ENCODE assay signal across 8 mouse cellular contexts in the genomic region with DNA sequence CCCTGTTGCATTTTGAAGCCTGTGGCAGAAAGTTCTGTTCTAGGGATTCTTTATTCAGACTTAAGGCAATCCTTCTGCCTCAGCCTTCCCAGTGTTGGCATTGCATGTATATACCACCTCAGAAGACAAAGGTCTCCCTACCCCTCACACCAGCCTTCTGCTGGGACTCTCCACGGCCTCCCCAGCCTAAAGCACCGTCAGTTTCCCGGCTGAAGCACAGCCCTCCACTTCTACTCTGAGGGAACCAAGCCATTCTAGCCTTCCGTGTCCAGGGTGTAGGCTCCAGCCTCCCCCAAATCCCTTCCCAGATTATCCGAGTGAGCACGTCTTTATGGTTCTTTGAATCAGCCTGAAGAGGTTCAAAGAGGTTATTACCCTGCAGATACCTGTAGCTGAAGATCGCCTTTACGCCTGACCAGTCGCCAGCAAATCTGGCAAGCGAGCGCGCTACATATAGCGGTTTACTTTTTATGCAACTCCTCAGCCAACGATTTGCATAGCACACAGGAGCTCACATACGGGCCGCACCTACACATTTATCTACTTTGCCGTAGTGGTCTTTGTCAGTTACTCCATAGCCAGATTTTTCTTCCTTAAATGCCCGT. TPM values are rescaled to one million over a fixed set of nuclear protein-coding genes. Genes with fewer than 3 reads are reported as not detected.
DNase-seq lines count a peak whose midpoint lies in the region; ATAC-seq lines count a peak whose summit lies in the region.

No protein-coding gene starts in this region.

- peak overlapping the region; percentile 30 for H3K4me2 ChIP-seq in midbrain, embryonic 11.5 days

- 0 out of 2 replicates have a peak overlapping the region, but pooled peaks have one; percentile 17 for H3K9ac ChIP-seq in midbrain, embryonic 11.5 days (ENCODE audit: low read length)

- no peaks in the 10 kb centered on the region for H3K27me3 ChIP-seq in hindbrain, embryonic 10.5 days (ENCODE audit: insufficient read depth, poor library complexity, severe bottlenecking)
- H3K27me3 ChIP-seq in midbrain, embryonic 11.5 days (ENCODE audit: control insufficient read depth, insufficient read depth, low read length), result no peaks in the 10 kb centered on the region

- H3K27ac ChIP-seq in hindbrain, embryonic 10.5 days, result no peak overlapping the region
- no peak overlapping the region for H3K27ac ChIP-seq in midbrain, embryonic 11.5 days (ENCODE audit: low read depth, low read length)

- no peaks in the 10 kb centered on the region for H3K36me3 ChIP-seq in hindbrain, embryonic 10.5 days
- H3K36me3 ChIP-seq in midbrain, embryonic 11.5 days (ENCODE audit: control insufficient read depth, insufficient read depth, low read length), result no peaks in the 10 kb centered on the region

- H3K4me3 ChIP-seq in hindbrain, embryonic 10.5 days, result peak overlapping the region; percentile 52
- peak overlapping the region; percentile 23 for H3K4me3 ChIP-seq in midbrain, embryonic 11.5 days (ENCODE audit: low read depth, low read length)

- H3K9me3 ChIP-seq in hindbrain, embryonic 10.5 days, result no peaks in the 10 kb centered on the region
- no peaks in the 10 kb centered on the region for H3K9me3 ChIP-seq in midbrain, embryonic 11.5 days (ENCODE audit: control insufficient read depth, low read length)

- ATAC-seq in midbrain, embryonic 11.5 days (ENCODE audit: low FRiP score), result no peak
- ATAC-seq in CD4-positive, CD25-positive, alpha-beta regulatory T cell, adult 4 months, result no peak

- H3K4me1 ChIP-seq in hindbrain, embryonic 10.5 days (replicated peaks), result 0 out of 2 replicates have a peak, but pooled peaks cover 4% of the 10 kb centered on the region
- no peaks in the 10 kb centered on the region for H3K4me1 ChIP-seq in midbrain, embryonic 11.5 days (ENCODE audit: control insufficient read depth, insufficient read depth, low read length)

- DNase-seq in layer of hippocampus, postnatal 10 days (ENCODE audit: low spot score in 2 of 2), result peak; percentile 6 to 18
- no peak for DNase-seq in layer of hippocampus, adult 9-10 months (ENCODE audit: low spot score)
- DNase-seq in cerebellum, postnatal 10 days, result peak; percentile 13 to 22
- peak; percentile 35 for DNase-seq in hindbrain, embryonic 10.5 days (ENCODE audit: low spot score)
- peak; percentile 90 for DNase-seq in midbrain, embryonic 11.5 days (ENCODE audit: low spot score, missing footprints)
- peak; percentile 39 for DNase-seq in yolk sac, embryonic 10.5 days (ENCODE audit: low spot score)
- no peak for DNase-seq in lung, postnatal 36 days

- WGBS in hindbrain, embryonic 10.5 days, result 2% methylated on average over 18 of the region's 18 CpGs
- 1% methylated on average over 18 of the region's 18 CpGs for WGBS in midbrain, embryonic 11.5 days

RNA-seq across cellular contexts. Expression of a gene that starts 10.1 kb away (rescaled TPM):
- total RNA-seq in layer of hippocampus, postnatal 10 days (2021), result not detected
- 0.12 TPM in 1 of 2 replicates, not detected in the other for polyA plus RNA-seq in hindbrain, embryonic 10.5 days (2016; fragmentation: Nextera tagmentation; extraction: Ambion mirVana)
- not detected in 2 replicates for polyA plus RNA-seq in midbrain, embryonic 11.5 days (2014; fragmentation: Nextera tagmentation; extraction: Ambion mirVana)
- not detected for polyA plus RNA-seq in CD4-positive, CD25-positive, alpha-beta regulatory T cell, adult 4 months (2017; shearing (Covaris generic))

RNA-seq across cellular contexts. Expression of a gene that starts 24.7 kb away (rescaled TPM):
- not detected for total RNA-seq in layer of hippocampus, postnatal 10 days (2021)
- polyA plus RNA-seq in hindbrain, embryonic 10.5 days (2016; fragmentation: Nextera tagmentation; extraction: Ambion mirVana), result not detected in 2 replicates
- not detected in 2 replicates for polyA plus RNA-seq in midbrain, embryonic 11.5 days (2014; fragmentation: Nextera tagmentation; extraction: Ambion mirVana)
- not detected for polyA plus RNA-seq in CD4-positive, CD25-positive, alpha-beta regulatory T cell, adult 4 months (2017; shearing (Covaris generic))

RNA-seq across cellular contexts. Expression of a gene that starts 29.5 kb away (rescaled TPM):
- not detected for total RNA-seq in layer of hippocampus, postnatal 10 days (2021)
- polyA plus RNA-seq in hindbrain, embryonic 10.5 days (2016; fragmentation: Nextera tagmentation; extraction: Ambion mirVana), result not detected in 2 replicates
- polyA plus RNA-seq in midbrain, embryonic 11.5 days (2014; fragmentation: Nextera tagmentation; extraction: Ambion mirVana), result not detected in 2 replicates
- not detected for polyA plus RNA-seq in CD4-positive, CD25-positive, alpha-beta regulatory T cell, adult 4 months (2017; shearing (Covaris generic))

RNA-seq across cellular contexts. Expression of a gene that starts 40.6 kb away (rescaled TPM):
- 10 to 100 TPM in 1 of 2 experiments, 1 to 10 TPM in 1; 9.9 to 10.2 TPM for total RNA-seq in layer of hippocampus, postnatal 10 days (2021)
- 16.9 and 20.2 TPM in 2 replicates for polyA plus RNA-seq in hindbrain, embryonic 10.5 days (2016; fragmentation: Nextera tagmentation; extraction: Ambion mirVana)
- 20.3 and 21.8 TPM in 2 replicates for polyA plus RNA-seq in midbrain, embryonic 11.5 days (2014; fragmentation: Nextera tagmentation; extraction: Ambion mirVana)
- polyA plus RNA-seq in CD4-positive, CD25-positive, alpha-beta regulatory T cell, adult 4 months (2017; shearing (Covaris generic)), result 10 to 100 TPM in 1 of 2 experiments, 1 to 10 TPM in 1; 7.7 to 10.6 TPM

Comparison
In these comparisons a context has a peak if more than half of its experiments do, and no peak if none do; other contexts are left out.
1. DNase-seq: peak in layer of hippocampus, postnatal 10 days (2 of 2), cerebellum, postnatal 10 days (2 of 2), hindbrain, embryonic 10.5 days (single experiment), midbrain, embryonic 11.5 days (single experiment) and yolk sac, embryonic 10.5 days (single experiment); none in layer of hippocampus, adult 9-10 months (single experiment) and lung, postnatal 36 days (single experiment).